Mouse (Mus musculus): ENCODE results near the gene Tie1. TPM values are rescaled to one million over a fixed set of nuclear protein-coding genes. Genes with fewer than 3 reads are reported as not detected.
A peak's percentile ranks its signal among the peaks of the same experiment; 100 is the strongest.
"Not testable (repeated sequence)": the region's sequence is repeated elsewhere in the genome, so short reads cannot be mapped to it uniquely, and the experiment has no call there.

The Tie1 gene
- total RNA-seq (2021), result 1 to 10 TPM; 4.8 to 5.9 TPM
- long read RNA-seq, full-length matches to known transcripts, result 7 of 11 reads
- long read RNA-seq, partial matches to known transcripts, result 2 of 11 reads
- long read RNA-seq, other reads (novel, unspliced or antisense), result 2 of 11 reads

DNA sequence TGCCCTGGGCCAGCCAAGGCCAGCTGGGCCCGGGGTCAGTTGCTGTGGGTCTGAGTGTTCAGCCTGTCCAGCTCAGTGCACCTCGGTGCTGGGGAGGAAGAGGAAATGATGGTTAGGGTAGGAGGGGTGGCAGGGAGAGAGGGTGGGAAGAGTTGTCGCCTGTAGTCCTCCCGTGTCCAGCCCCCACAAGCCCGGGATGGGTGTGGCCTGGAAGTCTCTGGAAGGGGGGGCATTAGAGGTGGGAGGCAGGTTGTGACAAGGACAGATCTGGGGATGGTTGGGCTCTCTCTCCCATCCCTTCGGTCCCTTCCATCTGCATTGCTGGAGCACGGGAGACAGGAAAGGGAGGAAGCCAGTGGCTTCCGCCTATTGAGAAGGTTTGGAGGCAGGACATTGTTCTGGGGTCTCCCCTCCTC, at the start of gene Tie1:
Gene Tie1, minus strand, starts transcription at position 345 of the 416 bp plus-strand sequence.
- no peak for DNase-seq (ENCODE audit: low spot score in 2 of 2)

DNA sequence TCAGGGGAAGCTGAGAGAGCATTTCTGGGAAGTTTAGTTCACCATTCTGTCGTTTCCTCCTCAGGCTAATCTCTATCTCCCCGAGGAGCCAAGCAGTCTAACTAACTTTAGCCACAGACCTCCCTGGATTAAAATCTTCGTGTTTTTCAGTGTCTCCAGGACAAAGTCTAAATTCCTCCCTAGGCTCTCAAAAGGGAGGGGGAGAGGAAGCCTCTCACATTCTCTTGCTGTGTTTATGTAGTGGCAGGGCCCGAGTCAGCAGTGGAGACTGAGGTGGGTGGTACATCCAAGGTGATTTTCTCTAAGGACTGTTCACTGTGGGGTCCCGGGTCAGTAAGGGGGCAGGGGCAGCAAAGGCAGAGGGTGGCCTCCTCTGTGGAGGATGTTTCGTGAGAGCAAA, 47.9 kb upstream of the Tie1 start:
- DNase-seq (ENCODE audit: low spot score in 2 of 2), result no peak

DNA sequence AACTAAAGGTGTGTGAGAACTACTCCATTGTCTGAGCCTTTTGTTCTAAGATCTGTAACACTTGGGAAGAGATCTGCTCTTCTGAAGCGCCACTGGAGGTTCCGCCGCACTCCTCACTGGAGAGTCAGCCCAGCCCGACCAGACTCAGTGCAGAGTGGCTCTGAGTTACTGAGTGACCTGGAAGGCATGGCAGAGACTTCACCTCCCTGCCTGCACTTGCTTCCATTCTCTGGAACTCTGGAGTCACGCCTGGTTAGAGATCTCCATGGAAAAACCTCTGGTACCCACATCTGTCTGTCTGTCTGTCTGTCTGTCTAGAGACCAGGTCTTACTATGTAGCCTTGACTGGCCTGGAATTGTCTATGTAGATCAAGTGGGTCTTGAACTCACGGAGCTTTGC, 45.7 kb upstream of the Tie1 start:
- DNase-seq (ENCODE audit: low spot score in 2 of 2), result no peak

DNA sequence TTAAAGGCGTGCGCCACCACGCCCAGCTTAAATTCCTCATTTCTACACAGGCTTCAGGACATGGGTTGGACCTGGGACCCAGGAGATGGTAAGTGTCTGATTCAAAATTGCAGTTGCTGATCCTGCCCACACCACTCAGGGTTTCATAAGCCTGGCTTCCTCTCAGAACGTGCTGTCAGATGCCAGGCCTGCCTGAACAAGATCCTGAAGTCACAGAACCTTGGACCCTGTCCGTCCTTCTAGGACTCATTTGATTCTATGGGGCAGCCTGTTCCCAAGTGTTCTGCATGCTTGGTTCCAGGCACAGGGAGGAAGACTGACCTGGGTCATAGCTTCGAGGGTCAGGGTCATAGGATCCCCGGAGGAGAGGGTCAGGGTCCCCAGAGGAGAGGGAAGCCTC, 43.7 kb upstream of the Tie1 start:
- no peak for DNase-seq (ENCODE audit: low spot score in 2 of 2)

DNA sequence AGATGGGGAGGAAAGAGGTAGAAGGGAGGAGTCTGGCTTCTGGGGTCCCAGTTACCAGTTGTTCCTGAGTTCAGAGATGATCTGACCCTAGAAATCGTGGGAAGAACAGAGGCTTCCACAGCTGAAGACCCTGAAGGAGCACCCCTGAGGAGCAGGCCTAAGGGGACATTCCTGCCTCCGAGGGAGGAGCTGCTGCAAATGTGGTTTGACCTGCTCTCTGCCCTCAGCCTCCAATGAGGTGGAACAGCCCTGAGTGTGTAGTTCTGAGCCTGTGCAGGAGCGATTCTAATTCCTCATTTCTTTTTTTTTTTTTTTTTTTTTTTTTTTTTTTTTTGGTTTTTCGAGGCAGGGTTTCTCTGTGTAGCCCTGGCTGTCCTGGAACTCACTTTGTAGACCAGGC, 43.3 kb upstream of the Tie1 start:
- DNase-seq (ENCODE audit: low spot score in 2 of 2), result no peak

DNA sequence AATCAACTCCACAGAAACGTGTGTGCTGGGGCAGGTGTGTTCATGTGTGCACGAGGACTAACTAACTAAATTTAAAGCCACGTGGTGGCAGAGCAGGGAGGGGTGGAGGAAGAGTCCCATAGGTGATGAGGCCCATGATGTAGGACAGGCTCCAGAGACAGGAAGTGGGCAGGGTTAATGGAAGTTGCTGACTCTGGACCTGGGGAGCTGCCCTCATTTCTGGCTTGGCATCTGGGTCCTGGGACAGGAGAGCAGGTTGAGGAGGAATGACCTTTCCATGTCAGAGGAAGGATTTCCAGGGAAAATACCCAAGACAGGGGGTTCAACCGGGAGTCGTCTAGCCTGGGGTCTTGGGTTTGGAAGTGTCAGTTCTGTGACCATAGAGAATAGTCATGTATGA, 42.8 kb upstream of the Tie1 start:
- DNase-seq (ENCODE audit: low spot score in 2 of 2), result no peak

DNA sequence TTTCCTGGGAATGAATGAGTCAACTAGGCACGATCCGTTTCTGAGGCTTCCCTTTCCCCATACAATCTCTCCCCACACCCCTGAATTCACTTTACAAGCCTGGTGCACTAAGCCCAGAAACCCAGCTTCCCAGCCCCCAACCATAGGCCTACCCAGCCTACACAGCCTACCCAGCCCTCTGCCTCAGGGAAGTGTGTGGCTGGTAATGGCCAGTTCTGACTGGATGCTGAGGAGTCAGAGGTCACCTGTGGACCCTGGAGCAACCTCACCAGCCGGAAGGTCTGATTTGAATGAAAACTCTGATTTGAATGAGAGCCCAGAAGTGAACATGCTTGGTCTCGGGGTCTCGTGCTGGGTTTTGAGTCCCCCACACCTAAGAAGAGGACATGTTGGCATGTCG, 37.9 kb upstream of the Tie1 start:
- DNase-seq (ENCODE audit: low spot score in 2 of 2), result no peak

DNA sequence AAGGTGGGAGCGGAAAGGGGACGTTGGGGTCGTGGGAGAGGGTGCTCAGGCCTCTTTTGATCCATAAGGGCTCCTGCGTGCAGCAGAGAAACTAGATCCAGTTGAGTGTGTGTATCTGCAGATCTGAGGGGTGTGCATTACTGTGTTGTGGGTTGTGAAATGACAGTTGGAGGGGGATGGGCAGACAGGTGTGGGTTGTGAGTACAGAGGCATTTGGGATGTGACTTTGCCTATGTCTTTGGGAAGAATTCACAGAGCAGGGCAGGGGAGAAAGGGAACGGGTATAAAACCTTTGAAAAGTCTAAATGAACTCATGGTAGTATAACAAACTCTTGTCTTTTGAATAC, 37.4 kb upstream of the Tie1 start:
- no peak for DNase-seq (ENCODE audit: low spot score in 2 of 2)

DNA sequence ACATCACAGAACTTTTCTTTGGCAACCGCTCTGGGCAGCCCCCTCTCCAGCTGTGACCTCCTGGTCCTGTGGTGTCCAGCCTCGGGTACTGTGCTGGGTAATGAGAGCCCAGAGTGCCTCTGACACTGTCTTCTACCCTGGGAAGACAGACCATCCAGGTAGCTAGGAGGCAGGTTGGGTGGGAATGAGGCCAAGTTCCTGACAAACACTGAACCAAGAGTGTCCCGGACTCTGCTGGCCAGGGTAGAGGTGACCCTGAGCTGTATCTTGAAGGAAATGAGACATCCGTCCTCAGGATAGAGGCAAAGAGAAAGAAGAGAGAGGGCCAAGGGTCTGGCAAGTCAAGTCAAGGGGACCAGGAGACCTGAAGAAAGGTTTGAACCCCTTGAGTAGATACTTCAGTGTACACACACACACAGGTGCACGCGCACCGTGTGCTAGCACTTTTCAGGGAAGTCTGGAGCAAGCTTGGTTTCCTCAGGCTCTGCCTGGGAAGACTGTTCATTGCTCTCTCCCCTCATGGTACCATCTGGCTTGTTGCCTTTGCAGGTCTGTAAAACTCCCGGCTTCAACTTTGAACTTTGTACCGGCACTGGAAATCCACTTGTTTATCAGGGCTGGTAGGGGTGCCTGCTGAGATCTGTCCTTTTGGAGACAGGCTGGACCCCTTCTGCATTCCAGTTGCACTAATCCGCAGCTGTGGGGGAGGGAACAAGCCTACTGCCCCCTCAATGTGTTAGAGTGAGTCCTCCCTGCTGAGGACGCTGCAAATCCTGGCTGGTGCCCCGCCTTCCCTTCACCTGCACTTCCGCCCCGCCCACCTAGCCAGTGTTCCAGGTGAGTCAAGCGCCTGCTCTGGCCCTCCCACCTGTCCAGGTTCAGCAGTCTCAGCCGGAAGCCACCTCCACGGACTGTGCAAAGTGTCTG, 36.8 kb upstream of the Tie1 start, which contains the start of gene 2610528J11Rik:
Gene 2610528J11Rik, plus strand, starts transcription at position 592 of the 927 bp plus-strand sequence.
- DNase-seq (ENCODE audit: low spot score in 2 of 2), result no peak

DNA sequence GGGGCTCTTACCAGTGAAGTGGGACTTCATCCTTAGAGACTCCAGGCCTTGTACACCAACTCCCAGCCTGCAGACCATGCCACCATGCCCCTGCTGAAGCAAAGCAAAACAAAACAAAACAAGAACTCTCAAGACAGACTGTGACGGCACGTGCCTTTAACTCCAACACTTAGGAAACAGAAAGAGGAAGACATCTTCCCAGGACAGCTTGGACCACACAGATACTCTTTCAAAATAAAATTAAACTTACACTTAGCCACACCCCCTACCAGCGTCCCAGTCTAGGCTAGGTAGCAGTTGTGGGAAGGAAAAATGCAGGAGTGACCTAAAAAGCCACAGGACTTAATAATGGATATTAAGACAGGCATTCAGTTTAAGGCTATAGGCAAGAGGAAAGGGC, 35.9 kb upstream of the Tie1 start:
- DNase-seq (ENCODE audit: low spot score in 2 of 2), result no peak

DNA sequence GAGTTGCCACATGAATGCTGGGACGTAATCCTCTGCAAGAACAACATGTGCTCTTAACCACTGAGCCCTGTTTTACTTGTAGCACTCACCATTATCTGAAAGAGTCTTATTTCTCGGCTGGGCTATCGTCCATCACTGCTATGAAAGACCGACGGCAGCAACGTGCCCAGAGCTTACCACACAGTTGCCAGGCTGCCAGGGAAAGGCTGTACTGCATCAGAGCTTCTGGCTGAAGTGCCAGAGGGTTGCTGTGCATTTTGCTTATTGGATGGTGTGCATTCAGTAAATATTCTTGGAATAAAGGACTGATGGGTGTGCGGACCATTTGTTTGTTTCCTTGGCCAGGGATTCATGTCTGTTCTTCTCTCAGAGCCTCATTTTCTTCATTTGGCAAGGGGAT, 34.1 kb upstream of the Tie1 start:
- peak in 1 of 2 experiments; percentile 34 for DNase-seq (ENCODE audit: low spot score in 2 of 2)

DNA sequence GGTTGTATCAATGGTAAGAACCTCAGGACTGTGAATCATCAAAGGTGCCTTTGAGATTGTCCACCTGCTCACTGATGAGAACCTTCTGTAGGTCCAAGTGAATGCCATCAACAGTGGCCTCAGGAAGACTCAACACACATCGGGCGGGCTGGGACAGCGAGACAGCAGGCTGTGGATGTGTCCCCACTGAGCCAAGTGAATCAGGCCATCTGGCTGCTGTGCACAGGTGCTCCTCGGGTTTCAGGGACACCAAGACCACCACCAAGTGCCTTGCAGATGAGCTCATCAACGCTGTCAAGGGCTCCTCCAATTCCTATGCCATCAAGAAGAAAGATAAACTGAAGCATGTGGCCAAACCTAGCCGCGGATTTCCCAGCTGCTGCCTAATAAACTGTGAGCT, 32.4 kb upstream of the Tie1 start:
- no peak for DNase-seq (ENCODE audit: low spot score in 2 of 2)

DNA sequence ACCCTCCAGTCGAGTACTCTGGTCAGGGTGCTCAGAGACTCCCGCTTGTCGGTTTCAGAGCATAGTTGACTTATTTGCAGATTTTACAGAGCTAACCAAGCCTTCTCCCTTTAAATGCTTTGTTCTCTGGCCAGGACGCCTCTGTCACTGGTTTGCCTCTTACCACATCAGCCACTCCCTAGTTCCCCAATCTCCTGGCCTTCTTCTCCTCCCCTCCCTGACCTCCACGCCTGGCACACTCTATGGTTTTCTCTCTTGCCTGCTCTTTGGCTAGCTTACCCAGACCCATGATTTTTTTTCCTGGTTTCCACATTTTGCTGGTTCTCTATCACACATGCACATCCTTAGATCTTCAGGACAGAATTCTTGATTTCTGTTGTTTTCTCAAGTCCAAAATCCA, 28.3 kb upstream of the Tie1 start:
- DNase-seq (ENCODE audit: low spot score in 2 of 2), result no peak

DNA sequence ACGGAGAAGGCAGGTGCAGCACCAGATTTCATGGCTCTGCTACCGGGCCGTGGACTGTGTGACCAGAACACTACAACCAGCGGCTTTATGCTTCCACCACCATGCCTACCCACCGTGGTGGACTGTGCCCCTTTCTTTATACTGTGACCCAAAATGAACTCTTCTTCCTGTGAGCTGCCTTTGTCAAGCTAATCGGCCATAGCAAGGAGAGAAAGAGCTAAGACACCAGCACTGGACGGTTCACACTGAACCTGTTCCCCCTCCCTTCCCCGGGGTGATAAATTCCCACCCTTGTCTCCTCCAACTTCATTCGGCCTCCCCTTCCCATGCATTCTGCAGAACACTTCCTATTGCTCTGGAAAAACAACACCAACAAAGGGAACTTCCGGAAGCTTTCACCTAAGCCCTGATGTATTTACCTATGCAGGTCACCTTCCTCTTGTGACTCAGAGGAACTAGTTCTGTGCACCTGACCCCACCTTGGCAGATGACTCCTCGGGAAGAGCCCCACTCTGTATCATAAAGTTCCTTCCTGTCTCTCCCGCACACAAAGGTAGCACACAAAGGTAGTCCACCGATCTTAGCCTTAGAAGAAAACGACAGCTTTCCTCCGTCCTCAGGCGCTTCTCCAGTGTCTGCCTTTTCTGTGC, 27.8 kb upstream of the Tie1 start:
- DNase-seq (ENCODE audit: low spot score in 2 of 2), result no peak

DNA sequence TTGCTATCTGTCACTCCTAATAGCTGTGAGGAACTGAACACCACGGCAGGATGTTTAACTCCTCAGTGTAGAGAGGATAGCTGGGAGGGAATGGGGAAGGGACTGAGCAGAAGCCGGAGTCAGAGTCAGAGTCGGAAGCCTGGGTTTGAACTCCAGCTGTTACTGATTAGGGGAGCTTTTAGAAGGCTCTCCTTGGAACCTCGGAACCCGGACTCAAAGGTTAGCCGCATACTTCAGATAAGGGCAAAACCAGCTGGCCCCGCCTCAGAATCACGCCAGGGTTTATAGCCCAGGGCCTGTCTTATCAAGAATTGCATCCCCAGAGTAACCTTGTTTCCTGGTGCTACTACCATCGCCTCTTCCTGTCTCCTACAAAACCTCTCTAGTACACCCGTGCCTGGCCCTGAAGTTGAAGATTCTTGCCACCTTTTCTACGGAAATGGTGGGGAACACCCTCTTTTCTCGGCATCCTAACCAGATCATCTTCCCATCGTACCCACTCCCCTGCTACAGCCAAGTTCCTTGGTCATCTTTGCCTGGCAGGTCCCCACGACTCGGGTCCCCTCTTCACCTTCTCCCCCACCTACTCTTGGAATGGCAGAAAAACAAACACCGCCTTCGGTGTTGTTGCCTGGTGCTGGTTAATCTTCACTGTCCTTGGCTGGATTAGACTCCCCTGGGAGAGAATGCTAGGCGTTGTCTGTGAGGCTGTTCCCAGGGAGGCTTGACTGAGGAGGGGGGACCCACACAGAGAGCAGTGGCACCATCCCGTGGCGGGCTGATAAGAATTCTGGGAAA, 27.0 kb upstream of the Tie1 start:
- no peak for DNase-seq (ENCODE audit: low spot score in 2 of 2)

DNA sequence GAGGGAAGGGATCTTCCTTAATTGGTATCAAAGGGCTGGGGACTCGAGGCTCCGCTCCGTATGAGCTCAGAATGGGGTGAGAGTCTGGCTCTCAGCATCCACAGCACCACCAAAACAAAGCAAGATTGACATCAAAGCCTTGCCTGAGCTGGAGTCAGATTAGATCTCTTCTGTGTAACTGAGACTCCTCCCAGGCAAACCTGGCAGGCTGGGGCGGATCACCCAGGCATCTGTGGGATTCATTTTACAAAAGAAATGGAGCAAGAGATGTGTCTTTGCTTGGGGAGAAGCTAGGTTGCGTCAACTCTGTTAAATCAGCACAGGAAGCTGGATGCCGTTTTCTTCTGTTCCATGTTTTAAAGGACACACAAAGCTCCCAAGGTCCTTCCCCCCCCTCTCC, 19.2 kb upstream of the Tie1 start:
- DNase-seq (ENCODE audit: low spot score in 2 of 2), result peak in 1 of 2 experiments; percentile 14

DNA sequence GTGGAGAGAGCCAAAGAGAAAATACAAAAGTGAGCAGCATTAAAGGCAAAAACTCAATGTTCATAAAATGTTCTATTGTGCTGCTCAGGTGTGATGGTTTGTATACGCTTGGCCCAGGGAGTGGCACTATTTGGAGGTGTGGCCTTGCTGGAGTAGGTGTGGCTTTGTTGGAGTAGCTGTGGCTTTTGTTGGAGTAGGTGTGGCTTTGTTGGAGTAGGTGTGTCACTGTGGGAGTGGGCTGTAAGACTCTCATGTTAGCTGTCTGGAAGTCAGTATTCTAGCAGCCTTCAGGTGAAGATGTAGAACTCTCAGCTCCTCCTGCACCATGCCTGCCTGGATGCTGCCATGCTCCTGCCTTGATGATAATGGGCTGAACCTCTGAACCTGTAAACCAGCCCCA, 17.3 kb upstream of the Tie1 start:
- not testable (repeated sequence) for DNase-seq (ENCODE audit: low spot score in 2 of 2)

DNA sequence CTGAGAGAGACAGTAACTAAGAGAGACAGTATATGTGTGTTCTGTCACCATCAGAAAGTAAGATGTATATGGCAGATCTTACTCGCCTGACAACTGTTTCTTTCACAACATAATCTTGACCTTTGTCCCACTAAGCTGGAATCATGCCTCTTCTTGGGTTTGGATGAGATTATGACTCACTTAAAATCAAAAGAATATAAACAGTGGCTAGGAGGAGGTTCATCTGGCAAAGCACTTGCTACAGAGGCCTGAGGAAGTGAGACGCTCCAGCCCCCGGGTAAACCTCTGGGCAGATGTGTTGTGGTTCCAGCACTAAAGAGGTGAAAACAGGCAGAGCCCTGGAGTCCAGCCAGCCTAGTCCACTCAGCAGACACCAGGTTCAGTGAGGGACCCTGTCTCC, 15.7 kb upstream of the Tie1 start:
- DNase-seq (ENCODE audit: low spot score in 2 of 2), result no peak

DNA sequence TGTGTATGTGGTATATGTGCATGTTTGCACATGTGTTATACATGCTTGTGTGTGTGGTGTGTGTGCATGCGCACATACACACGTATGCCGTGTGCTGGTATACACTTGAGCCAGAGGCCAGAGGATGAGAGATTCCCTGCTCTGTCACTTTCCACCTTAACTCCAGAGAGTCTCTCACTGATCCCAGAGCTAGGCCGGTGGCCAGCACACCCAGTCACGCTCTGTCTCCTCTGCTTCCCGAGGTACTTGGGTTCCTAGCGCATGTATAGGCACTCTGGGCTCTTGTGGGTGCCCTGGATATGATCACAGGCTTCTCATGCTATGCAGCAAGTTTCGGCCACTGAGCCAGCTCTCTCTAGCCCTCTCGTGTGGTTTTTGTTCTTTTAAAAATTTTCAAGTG, 10.9 kb upstream of the Tie1 start:
- no peak for DNase-seq (ENCODE audit: low spot score in 2 of 2)

DNA sequence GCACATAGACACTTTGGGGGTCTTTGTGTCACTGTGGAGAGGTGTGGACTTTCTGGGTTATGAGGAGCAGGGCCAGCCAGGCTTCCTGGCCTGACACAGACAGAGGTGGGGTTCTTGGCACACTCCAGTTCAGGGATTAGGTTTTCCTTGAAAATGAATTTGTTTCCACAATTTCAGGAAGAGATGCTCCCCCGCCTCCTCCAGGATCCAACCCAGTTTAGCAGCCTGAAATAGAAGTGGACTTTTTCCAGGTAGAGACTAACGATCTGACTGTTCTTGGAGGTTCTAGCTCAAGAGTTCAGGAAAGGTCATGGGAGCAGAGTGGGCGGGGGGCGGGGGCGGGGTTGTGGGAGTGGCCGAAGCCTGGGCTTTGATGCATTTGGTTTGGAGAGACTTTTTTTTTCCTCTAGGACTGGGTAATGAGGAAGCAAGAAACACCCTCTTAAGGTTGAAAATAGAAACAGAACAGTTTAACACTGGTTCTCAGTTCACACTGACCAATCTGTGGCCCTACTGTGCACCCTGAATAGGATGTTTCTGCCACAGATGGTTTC, 10.4 kb upstream of the Tie1 start:
- no peak for DNase-seq (ENCODE audit: low spot score in 2 of 2)

DNA sequence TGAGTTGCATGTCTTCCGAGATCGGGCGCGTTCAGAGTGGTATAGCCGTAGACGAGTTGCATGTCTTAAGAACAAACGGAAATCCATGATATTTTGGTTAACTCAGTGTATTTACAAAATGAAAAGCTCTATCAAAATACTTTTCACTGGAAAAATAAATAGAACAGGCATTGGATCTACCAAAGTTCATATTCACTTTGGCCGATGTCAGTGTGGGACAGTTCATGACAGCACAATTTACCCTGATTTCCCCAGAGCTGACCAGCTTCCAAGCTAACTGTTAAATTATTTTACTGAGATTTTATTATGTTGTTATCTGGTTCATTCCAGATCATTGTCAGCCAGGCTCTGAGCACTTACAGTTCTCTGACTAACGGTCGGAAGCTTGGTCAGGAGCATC, 600 bp upstream of the Tie1 start:
- no peak for DNase-seq (ENCODE audit: low spot score in 2 of 2)
